Mouse (Mus musculus): Measurements from ENCODE around the gene Efcc1.

DNA sequence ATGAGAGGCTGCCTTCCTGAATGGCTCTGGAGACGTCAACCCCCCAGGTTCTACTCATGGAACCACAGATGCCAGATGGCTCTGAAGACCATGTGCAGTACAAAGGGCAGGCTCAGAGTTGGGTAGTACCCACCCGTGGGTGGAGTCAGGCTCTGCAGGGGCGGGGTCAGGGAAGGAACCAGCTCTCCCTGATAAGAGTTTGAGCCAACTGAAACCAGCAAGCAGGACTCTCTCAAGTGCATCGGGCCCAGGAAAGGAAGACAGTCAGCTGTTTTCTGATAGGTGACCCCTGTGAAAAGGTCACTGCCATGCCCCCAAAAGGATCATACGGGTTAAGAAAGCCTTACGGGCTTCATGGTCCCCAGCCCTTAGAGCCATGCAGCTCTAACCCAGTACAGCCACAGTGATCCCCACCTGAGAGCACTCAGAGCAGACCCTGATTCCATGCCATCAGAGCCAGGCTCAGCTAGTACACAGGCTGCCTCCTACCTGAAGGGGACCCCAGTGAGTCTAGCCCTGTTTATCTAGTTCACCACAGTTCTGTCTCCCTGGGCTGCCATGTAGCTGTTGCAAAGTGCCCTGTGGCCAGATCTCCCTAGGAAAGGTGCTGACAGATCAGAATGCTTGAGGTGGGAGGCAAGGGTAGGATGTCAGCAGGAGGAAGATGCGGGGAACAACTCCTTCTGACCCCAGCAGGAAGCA is 60.3 kb downstream of the Efcc1 start:
- no peak for TF ChIP-seq ZC3H11A (IDR thresholded peaks at IDR 0.05; ENCODE audit: borderline replicate concordance, low read depth, low read length)
- no peak for TF ChIP-seq ZNF384 (IDR thresholded peaks at IDR 0.05; ENCODE audit: low read depth, low read length)
